Mouse (Mus musculus): ENCODE data around the gene Auts2. TPM values are rescaled to one million over a fixed set of nuclear protein-coding genes. Genes with fewer than 3 reads are reported as not detected.

The Auts2 gene
- polyA plus RNA-seq, 1 experiment from 2014 or later = 1.8 TPM

DNA sequence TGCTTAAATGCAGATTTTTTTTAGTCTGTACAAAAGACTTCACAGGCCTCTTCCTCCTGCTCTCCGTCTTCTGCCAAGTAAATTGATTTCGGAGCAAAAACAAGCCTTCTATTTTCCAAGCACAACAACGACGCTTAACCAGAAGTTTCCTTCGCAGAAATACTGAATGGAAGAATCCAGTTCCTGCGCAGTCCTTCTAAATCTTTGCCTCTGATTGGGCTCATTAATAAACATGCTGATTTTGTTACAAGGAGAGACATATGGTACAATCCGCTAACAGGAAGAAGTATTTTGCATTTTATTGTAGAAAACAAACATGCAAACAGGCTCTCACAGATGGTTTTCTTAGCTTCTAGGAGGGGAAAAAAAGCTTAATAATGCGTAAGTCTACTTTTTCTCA is 878.1 kb downstream of the Auts2 start:
- H3K4me3 ChIP-seq (ENCODE audit: low read depth, low read length) = no peak overlapping the region
- H3K27ac ChIP-seq (ENCODE audit: low read length) = no peak overlapping the region
- H3K36me3 ChIP-seq (ENCODE audit: control insufficient read depth, insufficient read depth) = no peaks in the 10 kb centered on the region
- H3K4me1 ChIP-seq (ENCODE audit: control insufficient read depth, low read depth, low read length) = no peaks in the 10 kb centered on the region
- no peak overlapping the region for H3K9ac ChIP-seq (ENCODE audit: low read depth, low read length)
- H3K4me2 ChIP-seq (ENCODE audit: low read depth, low read length) = no peak overlapping the region
- H3K27me3 ChIP-seq (ENCODE audit: control insufficient read depth, insufficient read depth, low read depth, low read length) = no peaks in the 10 kb centered on the region
- H3K9me3 ChIP-seq (replicated peaks; ENCODE audit: control insufficient read depth, low read length) = no peaks in the 10 kb centered on the region
- 75% methylated on average over 8 of the region's 8 CpGs for WGBS (ENCODE audit: insufficient replicate concordance)
- no peak for ATAC-seq (ENCODE audit: low read depth)

DNA sequence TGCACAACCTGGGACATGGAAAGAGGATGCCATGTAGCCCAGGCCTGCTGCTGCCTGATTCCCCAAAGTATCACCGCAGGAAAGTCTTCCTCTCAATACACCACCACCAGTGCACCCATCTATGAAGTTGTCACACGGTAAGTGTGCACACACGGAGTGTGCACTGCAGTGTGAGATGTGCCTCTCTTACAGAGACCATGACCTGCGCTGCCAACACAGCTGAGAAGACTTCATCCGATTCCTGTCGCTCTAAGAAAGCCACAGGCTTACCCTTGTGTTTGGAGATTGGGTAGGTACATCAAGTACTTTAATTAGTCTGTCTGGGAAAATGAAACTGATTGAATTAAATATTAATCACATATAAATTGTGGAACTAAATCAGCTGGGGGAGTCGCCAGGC is 878.5 kb downstream of the Auts2 start:
- Histone ChIP-seq H3K4me3 (ENCODE audit: low read depth, low read length) (no peak overlapping the region), H3K4me2 (ENCODE audit: low read depth, low read length) (no peak overlapping the region), H3K9me3 (replicated peaks; ENCODE audit: control insufficient read depth, low read length) (no peaks in the 10 kb centered on the region), H3K27me3 (ENCODE audit: control insufficient read depth, insufficient read depth, low read depth, low read length) (no peaks in the 10 kb centered on the region), H3K4me1 (ENCODE audit: control insufficient read depth, low read depth, low read length) (no peaks in the 10 kb centered on the region), H3K27ac (ENCODE audit: low read length) (no peak overlapping the region), H3K9ac (ENCODE audit: low read depth, low read length) (no peak overlapping the region), H3K36me3 (ENCODE audit: control insufficient read depth, insufficient read depth) (no peaks in the 10 kb centered on the region)
- WGBS (ENCODE audit: insufficient replicate concordance) = 75% methylated on average over 7 of the region's 7 CpGs
- ATAC-seq (ENCODE audit: low read depth) = no peak

DNA sequence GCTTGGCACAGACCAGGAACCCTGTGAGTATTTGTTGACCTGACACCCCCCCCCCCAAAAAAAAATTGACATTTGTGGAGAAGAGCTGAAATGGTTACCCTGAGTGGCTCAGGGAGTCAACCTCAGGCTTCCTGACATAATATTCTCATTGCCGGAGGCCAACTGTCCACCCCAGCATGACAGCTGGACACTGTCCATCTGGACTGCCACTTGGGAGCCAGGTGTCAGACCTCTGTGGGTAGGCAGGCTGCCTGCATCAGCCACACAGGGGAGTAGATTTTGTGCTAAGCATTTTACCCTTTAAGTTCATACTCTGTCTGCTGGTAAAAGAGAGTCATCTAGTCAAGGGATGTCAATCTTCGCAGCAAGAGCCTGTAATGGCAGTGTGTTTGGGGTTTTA is 880.5 kb downstream of the Auts2 start:
- H3K9ac ChIP-seq (ENCODE audit: low read depth, low read length) = no peak overlapping the region
- ATAC-seq (ENCODE audit: low read depth) = no peak
- H3K36me3 ChIP-seq (ENCODE audit: control insufficient read depth, insufficient read depth) = no peaks in the 10 kb centered on the region
- H3K9me3 ChIP-seq (replicated peaks; ENCODE audit: control insufficient read depth, low read length) = no peaks in the 10 kb centered on the region
- H3K27me3 ChIP-seq (ENCODE audit: control insufficient read depth, insufficient read depth, low read depth, low read length) = no peaks in the 10 kb centered on the region
- 85% methylated on average over 2 of the region's 2 CpGs for WGBS (ENCODE audit: insufficient replicate concordance)
- no peaks in the 10 kb centered on the region for H3K4me1 ChIP-seq (ENCODE audit: control insufficient read depth, low read depth, low read length)
- no peak overlapping the region for H3K4me3 ChIP-seq (ENCODE audit: low read depth, low read length)
- no peak overlapping the region for H3K27ac ChIP-seq (ENCODE audit: low read length)
- H3K4me2 ChIP-seq (ENCODE audit: low read depth, low read length) = no peak overlapping the region

DNA sequence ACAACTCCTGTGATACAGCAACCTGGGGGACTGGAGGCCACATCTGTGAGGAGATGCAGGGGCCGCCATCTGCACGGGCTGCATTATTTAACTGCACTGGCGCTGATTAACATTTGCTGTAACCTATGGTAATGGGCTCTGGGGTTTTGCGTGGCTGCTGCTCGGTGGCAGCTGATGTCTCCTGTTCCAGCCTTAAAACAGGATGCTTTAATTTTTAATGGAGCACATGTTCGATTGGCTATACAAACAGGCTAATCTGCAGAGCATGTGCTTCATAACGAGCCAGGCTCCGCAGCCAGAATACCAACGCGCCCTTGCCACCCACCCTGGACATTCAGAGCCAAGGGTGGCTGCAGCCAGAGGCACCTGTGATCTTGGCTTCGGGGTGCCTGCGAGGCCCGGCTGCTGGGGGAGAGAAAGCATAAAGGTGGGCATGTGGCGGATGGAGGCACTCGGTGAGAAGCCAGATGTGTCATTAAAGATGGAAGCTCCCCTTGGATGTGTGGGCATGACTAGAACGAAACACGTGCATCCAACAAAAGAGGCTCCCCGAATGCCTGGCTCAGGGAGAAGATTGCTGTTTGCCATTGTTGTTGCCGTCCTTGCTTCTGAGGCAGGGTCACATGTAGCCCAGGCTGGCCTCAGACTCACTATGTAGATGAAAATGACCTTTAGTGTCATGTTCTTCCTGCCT is 884.2 kb downstream of the Auts2 start:
- no peaks in the 10 kb centered on the region for H3K9me3 ChIP-seq (replicated peaks; ENCODE audit: control insufficient read depth, low read length)
- H3K9ac ChIP-seq (ENCODE audit: low read depth, low read length) = no peak overlapping the region
- ATAC-seq (ENCODE audit: low read depth) = no peak
- H3K4me3 ChIP-seq (ENCODE audit: low read depth, low read length) = no peak overlapping the region
- no peaks in the 10 kb centered on the region for H3K36me3 ChIP-seq (ENCODE audit: control insufficient read depth, insufficient read depth)
- no peaks in the 10 kb centered on the region for H3K4me1 ChIP-seq (ENCODE audit: control insufficient read depth, low read depth, low read length)
- H3K27ac ChIP-seq (ENCODE audit: low read length) = no peak overlapping the region
- H3K27me3 ChIP-seq (ENCODE audit: control insufficient read depth, insufficient read depth, low read depth, low read length) = no peaks in the 10 kb centered on the region
- 68% methylated on average over 19 of the region's 19 CpGs for WGBS (ENCODE audit: insufficient replicate concordance)
- H3K4me2 ChIP-seq (ENCODE audit: low read depth, low read length) = no peak overlapping the region

DNA sequence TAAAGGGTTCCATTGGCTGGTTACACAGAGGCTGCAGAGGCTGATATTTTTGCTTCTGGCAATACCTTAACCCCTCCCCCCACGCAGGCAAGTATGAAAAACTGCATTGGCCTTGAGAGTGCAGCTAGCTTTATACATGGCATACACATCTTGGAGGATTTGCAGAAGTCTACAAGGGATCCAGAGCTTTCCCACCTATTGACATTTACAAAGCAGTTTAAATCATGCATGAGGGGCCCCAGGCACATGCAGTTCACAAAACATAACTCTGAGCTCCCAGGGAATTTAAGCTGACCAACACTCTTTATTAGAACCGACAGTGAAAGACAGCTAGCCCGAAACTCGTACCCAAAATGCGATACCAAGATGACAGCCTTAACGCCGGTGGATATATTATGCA is 888.9 kb downstream of the Auts2 start:
- WGBS (ENCODE audit: insufficient replicate concordance) = 68% methylated on average over 7 of the region's 7 CpGs
- no peaks in the 10 kb centered on the region for H3K4me1 ChIP-seq (ENCODE audit: control insufficient read depth, low read depth, low read length)

DNA sequence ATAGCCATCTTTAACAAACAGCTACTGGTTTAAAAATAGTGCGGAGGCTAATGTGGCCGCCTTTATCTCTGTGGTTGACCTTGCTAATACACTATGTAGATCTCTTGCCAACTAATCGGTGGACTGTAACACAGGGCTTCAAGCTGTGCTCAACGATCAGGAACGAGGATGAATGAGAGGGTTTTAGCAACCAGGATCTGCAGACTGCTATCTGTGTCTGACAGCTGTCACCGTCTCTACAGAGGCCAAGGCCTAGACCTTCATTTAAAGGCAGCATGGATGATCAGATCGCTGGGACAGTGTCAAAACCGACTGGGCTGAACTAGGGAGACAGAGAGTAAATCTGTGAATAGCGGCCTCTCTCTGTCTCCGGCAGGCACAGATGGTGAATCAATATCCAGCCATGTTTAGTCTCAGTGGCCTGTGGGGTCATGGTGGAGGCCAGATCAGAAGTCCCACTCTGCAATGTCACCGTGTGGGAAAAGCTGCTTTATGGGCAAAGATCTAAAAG is 892.7 kb downstream of the Auts2 start:
- WGBS (ENCODE audit: insufficient replicate concordance) = 30% methylated on average over 11 of the region's 11 CpGs
- Histone ChIP-seq H3K4me2 (ENCODE audit: low read depth, low read length) (no peak overlapping the region), H3K36me3 (ENCODE audit: control insufficient read depth, insufficient read depth) (no peaks in the 10 kb centered on the region), H3K9me3 (replicated peaks; ENCODE audit: control insufficient read depth, low read length) (no peaks in the 10 kb centered on the region), H3K4me1 (ENCODE audit: control insufficient read depth, low read depth, low read length) (no peaks in the 10 kb centered on the region), H3K9ac (ENCODE audit: low read depth, low read length) (no peak overlapping the region), H3K27ac (ENCODE audit: low read length) (no peak overlapping the region), H3K27me3 (ENCODE audit: control insufficient read depth, insufficient read depth, low read depth, low read length) (no peaks in the 10 kb centered on the region), H3K4me3 (ENCODE audit: low read depth, low read length) (no peak overlapping the region)
- 0 out of 2 replicates have a peak, but pooled peaks have one; percentile 50 for ATAC-seq (ENCODE audit: low read depth)

More for the DNA sequence above, 888.9 kb downstream of the Auts2 start:
- Histone ChIP-seq H3K9me3 (replicated peaks; ENCODE audit: control insufficient read depth, low read length) (no peaks in the 10 kb centered on the region), H3K27me3 (ENCODE audit: control insufficient read depth, insufficient read depth, low read depth, low read length) (no peaks in the 10 kb centered on the region), H3K4me2 (ENCODE audit: low read depth, low read length) (no peak overlapping the region), H3K36me3 (ENCODE audit: control insufficient read depth, insufficient read depth) (no peaks in the 10 kb centered on the region), H3K4me3 (ENCODE audit: low read depth, low read length) (no peak overlapping the region), H3K9ac (ENCODE audit: low read depth, low read length) (no peak overlapping the region), H3K27ac (ENCODE audit: low read length) (no peak overlapping the region)
- ATAC-seq (ENCODE audit: low read depth) = no peak

DNA sequence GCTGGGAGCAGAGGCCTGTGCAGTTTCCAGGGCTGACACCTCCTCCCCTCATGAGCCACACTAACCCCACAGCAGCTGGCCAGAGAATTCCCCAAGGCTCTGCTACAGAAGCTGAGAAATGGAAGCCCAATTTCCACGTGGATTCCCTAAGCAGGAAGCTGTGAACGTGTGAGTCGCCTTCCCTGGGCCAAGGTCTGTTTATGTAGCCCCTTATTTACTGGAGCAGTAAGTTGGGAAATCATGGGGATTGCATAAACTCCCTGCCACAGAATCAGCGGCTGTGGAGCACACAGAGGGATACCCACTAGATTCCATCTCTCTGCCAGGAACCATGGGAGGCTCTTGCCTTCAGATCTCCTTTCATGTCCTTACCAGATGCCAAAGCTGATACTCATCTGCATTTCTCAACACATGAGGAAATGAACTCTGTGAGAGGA is 895.4 kb downstream of the Auts2 start:
- peak overlapping the region; percentile 52; the same call in 1 of the 2 replicates for H3K27ac ChIP-seq (ENCODE audit: low read length)
- no peaks in the 10 kb centered on the region for H3K9me3 ChIP-seq (replicated peaks; ENCODE audit: control insufficient read depth, low read length)
- H3K27me3 ChIP-seq (ENCODE audit: control insufficient read depth, insufficient read depth, low read depth, low read length) = no peaks in the 10 kb centered on the region
- H3K4me1 ChIP-seq (ENCODE audit: control insufficient read depth, low read depth, low read length) = no peaks in the 10 kb centered on the region
- ATAC-seq (ENCODE audit: low read depth) = peak; percentile 70; the same call in 1 of the 2 replicates
- H3K4me2 ChIP-seq (ENCODE audit: low read depth, low read length) = no peak overlapping the region
- 28% methylated on average over 4 of the region's 4 CpGs for WGBS (ENCODE audit: insufficient replicate concordance)
- H3K9ac ChIP-seq (ENCODE audit: low read depth, low read length) = no peak overlapping the region
- no peak overlapping the region for H3K4me3 ChIP-seq (ENCODE audit: low read depth, low read length)
- no peaks in the 10 kb centered on the region for H3K36me3 ChIP-seq (ENCODE audit: control insufficient read depth, insufficient read depth)

DNA sequence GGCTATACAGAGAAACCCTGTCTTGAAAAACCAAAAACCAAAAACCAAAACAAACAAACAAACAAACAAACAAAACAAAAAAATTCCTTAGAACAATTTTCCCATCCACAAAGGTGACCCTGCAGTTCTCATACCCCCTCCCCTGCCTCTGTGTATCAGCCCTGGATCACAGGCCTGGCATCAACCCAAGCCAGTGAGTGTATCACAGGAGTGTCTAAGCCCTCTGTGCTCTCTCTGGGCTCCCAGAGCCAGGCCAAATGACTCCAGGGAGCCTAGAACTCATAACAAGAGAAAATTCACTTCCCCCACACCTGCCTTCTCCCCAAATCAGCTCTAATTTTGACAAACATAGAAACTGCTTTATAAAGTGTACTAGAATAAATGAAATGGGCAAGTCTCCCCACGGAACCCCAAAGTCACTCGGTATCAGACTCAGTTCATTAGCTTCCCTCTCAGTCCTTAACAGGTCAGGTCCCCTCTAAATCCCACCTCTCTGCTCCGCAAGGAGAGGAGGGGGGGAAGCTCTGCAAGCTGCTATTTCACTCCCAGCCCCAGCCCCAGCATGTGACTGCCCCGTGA is 896.0 kb downstream of the Auts2 start:
- H3K36me3 ChIP-seq (ENCODE audit: control insufficient read depth, insufficient read depth) = no peaks in the 10 kb centered on the region
- H3K4me3 ChIP-seq (ENCODE audit: low read depth, low read length) = no peak overlapping the region
- WGBS (ENCODE audit: insufficient replicate concordance) = 47% methylated on average over 4 of the region's 4 CpGs
- no peak for ATAC-seq (ENCODE audit: low read depth)
- H3K9me3 ChIP-seq (replicated peaks; ENCODE audit: control insufficient read depth, low read length) = no peaks in the 10 kb centered on the region
- H3K9ac ChIP-seq (ENCODE audit: low read depth, low read length) = no peak overlapping the region
- no peaks in the 10 kb centered on the region for H3K27me3 ChIP-seq (ENCODE audit: control insufficient read depth, insufficient read depth, low read depth, low read length)
- H3K4me2 ChIP-seq (ENCODE audit: low read depth, low read length) = no peak overlapping the region
- peak overlapping the region; percentile 52; the same call in 1 of the 2 replicates for H3K27ac ChIP-seq (ENCODE audit: low read length)
- H3K4me1 ChIP-seq (ENCODE audit: control insufficient read depth, low read depth, low read length) = no peaks in the 10 kb centered on the region

DNA sequence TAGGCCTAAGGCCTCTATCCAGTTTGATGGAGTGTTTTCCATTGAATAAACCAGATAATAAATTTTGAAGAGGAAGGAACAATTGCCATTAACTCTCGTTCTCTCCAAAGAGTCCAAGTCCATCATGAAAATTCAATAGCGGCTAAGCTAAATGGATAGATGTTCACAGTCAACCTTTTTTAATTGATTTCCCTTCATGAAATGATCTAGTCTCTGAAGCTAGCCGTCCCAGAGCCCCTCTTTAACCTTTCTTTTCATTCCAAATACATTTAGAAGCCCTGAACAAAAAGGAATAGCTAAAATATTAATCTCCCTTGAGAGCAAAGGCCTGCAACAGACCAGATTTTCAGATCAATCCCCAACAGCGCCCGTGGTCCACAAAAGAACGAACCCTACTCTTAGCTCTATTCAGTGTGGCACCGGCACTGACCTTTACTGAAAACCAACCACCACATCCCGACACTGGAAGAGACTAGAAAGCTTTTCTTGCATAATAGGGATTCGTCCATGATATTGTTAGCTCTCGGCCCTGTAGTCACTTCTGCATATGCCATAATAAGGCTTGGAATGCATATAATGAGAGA is 896.9 kb downstream of the Auts2 start:
- Histone ChIP-seq H3K4me2 (ENCODE audit: low read depth, low read length) (no peak overlapping the region), H3K27ac (ENCODE audit: low read length) (no peak overlapping the region), H3K36me3 (ENCODE audit: control insufficient read depth, insufficient read depth) (no peaks in the 10 kb centered on the region), H3K9me3 (replicated peaks; ENCODE audit: control insufficient read depth, low read length) (no peaks in the 10 kb centered on the region), H3K27me3 (ENCODE audit: control insufficient read depth, insufficient read depth, low read depth, low read length) (no peaks in the 10 kb centered on the region), H3K4me1 (ENCODE audit: control insufficient read depth, low read depth, low read length) (no peaks in the 10 kb centered on the region), H3K4me3 (ENCODE audit: low read depth, low read length) (no peak overlapping the region), H3K9ac (ENCODE audit: low read depth, low read length) (no peak overlapping the region)
- ATAC-seq (ENCODE audit: low read depth) = no peak
- 72% methylated on average over 10 of the region's 10 CpGs for WGBS (ENCODE audit: insufficient replicate concordance)
